Mouse (Mus musculus): ENCODE results near the gene Gm3448. TPM values are rescaled to one million over a fixed set of nuclear protein-coding genes. Genes with fewer than 3 reads are reported as not detected.
"Not testable (repeated sequence)": the region's sequence is repeated elsewhere in the genome, so short reads cannot be mapped to it uniquely, and the experiment has no call there.

Gene Gm3448
- polyA plus RNA-seq, 1 experiment from 2014 or later: 3.8 TPM

GRCm38 (mm10) chr17:14990116-14990702 is 51.1 kb downstream of the Gm3448 start:
- H3K36me3 ChIP-seq (ENCODE audit: control insufficient read depth, insufficient read depth, low read length); H3K9me3 ChIP-seq (ENCODE audit: control insufficient read depth, low read length); H3K4me3 ChIP-seq (ENCODE audit: low read depth, low read length); H3K9ac ChIP-seq (ENCODE audit: low read length); H3K27me3 ChIP-seq (replicated peaks; ENCODE audit: control insufficient read depth, insufficient read depth, low read length); H3K4me2 ChIP-seq (ENCODE audit: low read length); ATAC-seq (replicated peaks; ENCODE audit: low FRiP score, low TSS enrichment, low read depth); H3K4me1 ChIP-seq (replicated peaks; ENCODE audit: control insufficient read depth, insufficient read depth, low read length); H3K27ac ChIP-seq (ENCODE audit: low read depth); DNase-seq (ENCODE audit: low spot score): not testable (repeated sequence)
- 97% methylated on average over 4 of the region's 5 CpGs for WGBS

GRCm38 (mm10) chr17:14978362-14979038 is 62.8 kb downstream of the Gm3448 start, which contains the start of the genes 9030025P20Rik and Gm3417:
Gene 9030025P20Rik (plus strand): TSS chr17:14978468.
Gene Gm3417 (minus strand): TSS chr17:14978790.
- not testable (repeated sequence) for H3K27me3 ChIP-seq (replicated peaks; ENCODE audit: control insufficient read depth, insufficient read depth, low read length); H3K9ac ChIP-seq (ENCODE audit: low read length); DNase-seq (ENCODE audit: low spot score); H3K27ac ChIP-seq (ENCODE audit: low read depth); H3K4me3 ChIP-seq (ENCODE audit: low read depth, low read length); H3K9me3 ChIP-seq (ENCODE audit: control insufficient read depth, low read length); H3K4me1 ChIP-seq (replicated peaks; ENCODE audit: control insufficient read depth, insufficient read depth, low read length); H3K36me3 ChIP-seq (ENCODE audit: control insufficient read depth, insufficient read depth, low read length); H3K4me2 ChIP-seq (ENCODE audit: low read length)
- no CpG with 5 or more reads among the region's 60 CpGs for WGBS
- peak; percentile 98 for ATAC-seq (replicated peaks; ENCODE audit: low FRiP score, low TSS enrichment, low read depth)

- H3K27me3 ChIP-seq (replicated peaks; ENCODE audit: control insufficient read depth, insufficient read depth, low read length); H3K27ac ChIP-seq (ENCODE audit: low read depth); H3K9me3 ChIP-seq (ENCODE audit: control insufficient read depth, low read length); H3K4me2 ChIP-seq (ENCODE audit: low read length); H3K36me3 ChIP-seq (ENCODE audit: control insufficient read depth, insufficient read depth, low read length); DNase-seq (ENCODE audit: low spot score); H3K4me1 ChIP-seq (replicated peaks; ENCODE audit: control insufficient read depth, insufficient read depth, low read length); H3K4me3 ChIP-seq (ENCODE audit: low read depth, low read length); H3K9ac ChIP-seq (ENCODE audit: low read length): not testable (repeated sequence)
- ATAC-seq (replicated peaks; ENCODE audit: low FRiP score, low TSS enrichment, low read depth): 0 out of 2 replicates have a peak, but pooled peaks have one; percentile 44
- 5% methylated on average over 4 of the region's 7 CpGs for WGBS
Measured at GRCm38 (mm10) chr17:14977718-14978361, 63.5 kb downstream of the Gm3448 start.

- H3K27me3 ChIP-seq (replicated peaks; ENCODE audit: control insufficient read depth, insufficient read depth, low read length); ATAC-seq (replicated peaks; ENCODE audit: low FRiP score, low TSS enrichment, low read depth); H3K36me3 ChIP-seq (ENCODE audit: control insufficient read depth, insufficient read depth, low read length); H3K4me2 ChIP-seq (ENCODE audit: low read length); H3K4me3 ChIP-seq (ENCODE audit: low read depth, low read length); H3K4me1 ChIP-seq (replicated peaks; ENCODE audit: control insufficient read depth, insufficient read depth, low read length); H3K9me3 ChIP-seq (ENCODE audit: control insufficient read depth, low read length); DNase-seq (ENCODE audit: low spot score); H3K9ac ChIP-seq (ENCODE audit: low read length); H3K27ac ChIP-seq (ENCODE audit: low read depth): not testable (repeated sequence)
- WGBS: no CpG with 5 or more reads among the region's 6 CpGs
Measured at GRCm38 (mm10) chr17:14968373-14968913, 72.9 kb downstream of the Gm3448 start.

GRCm38 (mm10) chr17:14961557-14962154 is 79.7 kb downstream of the Gm3448 start:
- not testable (repeated sequence) for H3K4me2 ChIP-seq (ENCODE audit: low read length); H3K36me3 ChIP-seq (ENCODE audit: control insufficient read depth, insufficient read depth, low read length); H3K4me1 ChIP-seq (replicated peaks; ENCODE audit: control insufficient read depth, insufficient read depth, low read length); H3K9ac ChIP-seq (ENCODE audit: low read length); H3K4me3 ChIP-seq (ENCODE audit: low read depth, low read length); H3K27me3 ChIP-seq (replicated peaks; ENCODE audit: control insufficient read depth, insufficient read depth, low read length); H3K9me3 ChIP-seq (ENCODE audit: control insufficient read depth, low read length); H3K27ac ChIP-seq (ENCODE audit: low read depth); DNase-seq (ENCODE audit: low spot score)
- ATAC-seq (replicated peaks; ENCODE audit: low FRiP score, low TSS enrichment, low read depth): peak; percentile 94
- WGBS: no CpG with 5 or more reads among the region's 44 CpGs

- H3K36me3 ChIP-seq (ENCODE audit: control insufficient read depth, insufficient read depth, low read length); H3K9me3 ChIP-seq (ENCODE audit: control insufficient read depth, low read length); H3K4me1 ChIP-seq (replicated peaks; ENCODE audit: control insufficient read depth, insufficient read depth, low read length); H3K27me3 ChIP-seq (replicated peaks; ENCODE audit: control insufficient read depth, insufficient read depth, low read length); H3K27ac ChIP-seq (ENCODE audit: low read depth): not testable (repeated sequence)
- peak within 1 kb of the TSS; percentile 70 for H3K9ac ChIP-seq (ENCODE audit: low read length)
- 0% methylated on average over 20 of the region's 100 CpGs for WGBS
- DNase-seq (ENCODE audit: low spot score): peak; percentile 69
- peak; percentile 85 for ATAC-seq (replicated peaks; ENCODE audit: low FRiP score, low TSS enrichment, low read depth)
- peak within 1 kb of the TSS; percentile 70 for H3K4me3 ChIP-seq (ENCODE audit: low read depth, low read length)
- H3K4me2 ChIP-seq (ENCODE audit: low read length): peak within 1 kb of the TSS; percentile 90
Measured at GRCm38 (mm10) chr17:14960951-14961556, 80.3 kb downstream of the Gm3448 start, which contains the start of gene Phf10. Gene Phf10 (minus strand): TSS chr17:14961273.

- DNase-seq (ENCODE audit: low spot score) (peak; percentile 66), ATAC-seq (replicated peaks; ENCODE audit: low FRiP score, low TSS enrichment, low read depth) (peak; percentile 1; the same call in 1 of the 2 replicates)
- Histone ChIP-seq H3K4me2 (ENCODE audit: low read length) (peak overlapping the region; percentile 90), H3K4me1 (replicated peaks; ENCODE audit: control insufficient read depth, insufficient read depth, low read length) (peaks cover 7% of the 10 kb centered on the region), H3K4me3 (ENCODE audit: low read depth, low read length) (peak overlapping the region; percentile 70), H3K36me3 (ENCODE audit: control insufficient read depth, insufficient read depth, low read length) (0 out of 2 replicates have a peak, but pooled peaks cover 5% of the 10 kb centered on the region), H3K27me3 (replicated peaks; ENCODE audit: control insufficient read depth, insufficient read depth, low read length) (no peaks in the 10 kb centered on the region), H3K27ac (ENCODE audit: low read depth) (no peak overlapping the region), H3K9me3 (ENCODE audit: control insufficient read depth, low read length) (no peaks in the 10 kb centered on the region), H3K9ac (ENCODE audit: low read length) (peak overlapping the region; percentile 70)
- 0% methylated on average over 19 of the region's 23 CpGs for WGBS
Measured at GRCm38 (mm10) chr17:14960520-14960919, 80.8 kb downstream of the Gm3448 start.

GRCm38 (mm10) chr17:14959979-14960378 is 81.4 kb downstream of the Gm3448 start:
- H3K4me1 ChIP-seq (replicated peaks; ENCODE audit: control insufficient read depth, insufficient read depth, low read length): peaks cover 7% of the 10 kb centered on the region
- peaks cover 6% of the 10 kb centered on the region; the same call in 1 of the 2 replicates for H3K36me3 ChIP-seq (ENCODE audit: control insufficient read depth, insufficient read depth, low read length)
- no peak for DNase-seq (ENCODE audit: low spot score)
- no peak overlapping the region for H3K27ac ChIP-seq (ENCODE audit: low read depth)
- 32% methylated on average over 3 of the region's 3 CpGs for WGBS
- peak overlapping the region; percentile 25; the same call in 1 of the 2 replicates for H3K9ac ChIP-seq (ENCODE audit: low read length)
- no peaks in the 10 kb centered on the region for H3K27me3 ChIP-seq (replicated peaks; ENCODE audit: control insufficient read depth, insufficient read depth, low read length)
- H3K4me3 ChIP-seq (ENCODE audit: low read depth, low read length): peak overlapping the region; percentile 70
- ATAC-seq (replicated peaks; ENCODE audit: low FRiP score, low TSS enrichment, low read depth): no peak
- H3K4me2 ChIP-seq (ENCODE audit: low read length): peak overlapping the region; percentile 90
- H3K9me3 ChIP-seq (ENCODE audit: control insufficient read depth, low read length): no peaks in the 10 kb centered on the region
